Mouse (Mus musculus) heart, adult 2 months (tissue): ENCODE data around the gene Fam178b. TPM values are rescaled to one million over a fixed set of nuclear protein-coding genes. Genes with fewer than 3 reads are reported as not detected.
"Not testable (repeated sequence)": the region's sequence is repeated elsewhere in the genome, so short reads cannot be mapped to it uniquely, and the experiment has no call there.

Experiments used
- DNase-seq, 2 experiments: peaks; one replicate each; pipeline ENCODE4 v3.0.0; 2021
- H3K27ac ChIP-seq: fragments of 200-600 bp; 2 replicates; pipeline ENCODE4 v1.8.1; 2022
- H3K27me3 ChIP-seq: fragments of 200-500 bp; 2 replicates; pipeline ENCODE4 v1.6.1; 2012; ENCODE audit warnings: mild to moderate bottlenecking, low read length, inconsistent platforms, mixed read lengths; ENCODE audit not compliant: control insufficient read depth, insufficient read depth
- H3K36me3 ChIP-seq: fragments of 200-500 bp; 2 replicates; pipeline ENCODE4 v1.6.1; 2012; ENCODE audit warnings: low read length, inconsistent platforms; ENCODE audit not compliant: control insufficient read depth, insufficient read depth
- H3K4me1 ChIP-seq: fragments of 200-500 bp; 2 replicates; pipeline ENCODE4 v1.6.1; 2011; ENCODE audit warnings: low read length; ENCODE audit not compliant: control insufficient read depth, insufficient read depth
- H3K4me3 ChIP-seq: fragments of 200-600 bp; 2 replicates; pipeline ENCODE4 v1.8.1; 2022
- H3K79me2 ChIP-seq: fragments of 200-500 bp; replicated peaks from 2 replicates; pipeline ENCODE4 v1.6.1; 2012; ENCODE audit warnings: mild to moderate bottlenecking, inconsistent platforms, low read length, moderate library complexity, mixed read lengths; ENCODE audit not compliant: control insufficient read depth, insufficient read depth
- H3K9ac ChIP-seq: fragments of 200-500 bp; 2 replicates; pipeline ENCODE4 v1.6.1; 2012; ENCODE audit warnings: low read depth, mild to moderate bottlenecking, control low read depth, inconsistent platforms, low read length, mixed read lengths
- CTCF ChIP-seq: fragments of 200-600 bp; IDR thresholded peaks from 2 replicates; pipeline ENCODE4 v1.8.1; 2022; ENCODE audit warnings: antibody characterized with exemption, mild to moderate bottlenecking, moderate library complexity
- EP300 ChIP-seq: fragments of 200-500 bp; IDR thresholded peaks from 2 replicates; pipeline ENCODE4 v1.6.1; 2011; ENCODE audit warnings: low read depth, low read length, control low read depth; ENCODE audit not compliant: insufficient read depth
- POLR2A ChIP-seq: fragments of 200-500 bp; IDR thresholded peaks from 2 replicates; pipeline ENCODE4 v1.6.1; 2011; ENCODE audit warnings: mild to moderate bottlenecking, low read depth, low read length, control low read depth; ENCODE audit not compliant: insufficient read depth
- WGBS: fragments of 180-500 bp; shearing (Covaris S2); methylation state at CpG from one replicate; pipeline ENCODE4 v1.1.7; 2018; 5-methylcytosine and 5-hydroxymethylcytosine counted together
- intact Hi-C: fragments of 180-260 bp; cut with DNase I; formaldehyde crosslinking; loops from one replicate; pipeline ENCODE4 v1.15.1; 2025
- polyA plus RNA-seq: library from polyadenylated mRNA; depleted of rRNA; stranded (reverse); fragments of >200 nt; gene quantifications from 2 replicates; pipeline ENCODE4 v1.2.3, GENCODE M21; 2012
- total RNA-seq, 2 experiments: library from RNA; stranded (reverse); gene quantifications; 2 replicates each; pipeline ENCODE4 v1.2.3; 2021

Fam178b gene
- total and polyA plus RNA-seq, 3 experiments, result 0.39 to 0.80 TPM; not detected in 1

DNA sequence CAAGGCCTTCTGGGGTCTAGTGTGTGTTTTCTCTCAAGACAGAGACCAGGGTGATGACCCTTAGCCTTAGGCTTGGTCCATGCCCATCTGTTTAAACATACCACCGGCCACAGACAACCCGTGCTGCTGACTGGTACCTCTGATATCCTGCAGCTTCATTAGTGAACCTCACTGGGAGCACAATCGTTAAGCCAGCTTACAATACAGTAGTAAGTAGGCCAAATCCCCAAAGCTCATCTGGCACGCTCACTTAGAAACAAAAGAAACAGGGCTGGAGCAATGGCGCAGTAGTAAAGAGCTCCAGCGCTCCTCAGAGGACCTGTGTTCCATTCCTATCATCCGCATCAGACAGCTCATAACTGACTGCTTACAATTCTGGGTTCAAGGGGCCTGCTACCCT, 2.1 kb downstream of the Fam178b start:
- TF ChIP-seq POLR2A (no peak), CTCF (no peak), EP300 (no peak)
- H3K27me3 ChIP-seq, result no peaks in the 10 kb centered on the region
- no peaks in the 10 kb centered on the region for H3K36me3 ChIP-seq
- H3K4me1 ChIP-seq, result no peaks in the 10 kb centered on the region
- no peak for DNase-seq
- no peaks in the 10 kb centered on the region for H3K79me2 ChIP-seq
- H3K9ac ChIP-seq, result no peak overlapping the region
- H3K4me3 ChIP-seq, result no peak overlapping the region
- WGBS, result 88% methylated on average over 7 of the region's 7 CpGs
- intact Hi-C loops, result no loop called here
- H3K27ac ChIP-seq, result no peak overlapping the region

DNA sequence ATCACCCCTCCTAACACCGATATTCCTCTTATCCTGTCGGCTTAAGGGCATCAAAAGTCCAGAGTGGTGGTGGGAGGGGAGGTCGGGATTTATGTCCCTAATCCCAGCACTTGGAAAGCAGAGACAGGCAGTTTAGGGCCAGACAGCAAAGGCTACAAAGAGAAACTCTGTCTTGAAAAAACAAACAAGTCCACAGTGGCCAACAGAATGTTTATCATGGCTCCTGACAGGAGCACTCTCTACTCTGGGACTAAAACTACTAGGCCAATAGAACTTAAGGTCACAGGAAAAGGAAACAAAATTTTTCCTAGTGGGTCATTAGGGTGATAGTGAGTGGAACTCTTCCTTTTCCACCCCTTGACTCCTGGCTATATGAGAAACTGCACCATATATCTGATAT, 8.0 kb downstream of the Fam178b start:
- 28% methylated on average over 3 of the region's 3 CpGs for WGBS

DNA sequence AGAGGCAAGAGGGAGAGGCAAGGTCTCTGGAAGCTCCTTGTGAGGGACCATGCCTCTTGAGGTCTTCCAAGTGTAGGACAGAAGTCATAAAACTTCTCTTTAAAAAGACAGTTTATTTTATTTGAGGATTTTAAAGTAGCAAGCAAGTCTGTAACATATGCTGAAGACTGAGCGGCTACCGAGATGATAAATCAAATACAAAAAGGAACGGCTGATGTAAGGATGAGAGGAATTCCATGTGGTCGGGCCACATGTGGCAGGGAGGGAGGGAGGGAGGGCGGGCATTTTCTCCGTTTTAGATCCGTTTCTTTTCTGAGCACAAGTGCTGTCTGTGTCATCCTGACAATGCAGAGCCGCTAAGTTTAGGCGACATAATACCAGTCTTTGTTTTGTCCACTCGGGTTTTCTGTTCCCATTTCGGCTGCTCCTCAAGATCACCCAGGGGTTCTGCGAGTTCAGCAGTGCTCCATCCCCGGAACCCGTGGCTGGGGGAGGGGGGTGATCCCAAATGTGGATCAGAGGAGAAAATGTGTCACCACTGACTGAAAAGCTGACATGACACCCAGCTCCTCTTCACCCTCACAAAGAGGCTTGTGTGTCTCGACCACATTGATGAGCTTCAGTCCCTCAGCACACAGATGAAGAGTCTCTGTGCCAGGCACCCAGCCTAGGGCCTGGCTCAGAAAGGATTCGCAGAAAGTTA, 10.2 kb downstream of the Fam178b start:
- H3K79me2 ChIP-seq, result no peaks in the 10 kb centered on the region
- intact Hi-C loops, result no loop called here
- no peak overlapping the region for H3K27ac ChIP-seq
- no peak for TF ChIP-seq POLR2A
- no peak for TF ChIP-seq EP300
- TF ChIP-seq CTCF, result no peak
- WGBS, result 60% methylated on average over 16 of the region's 16 CpGs
- no peak for DNase-seq
- no peak overlapping the region for H3K9ac ChIP-seq
- H3K4me1 ChIP-seq, result no peaks in the 10 kb centered on the region
- no peaks in the 10 kb centered on the region for H3K36me3 ChIP-seq
- H3K27me3 ChIP-seq, result no peaks in the 10 kb centered on the region
- H3K4me3 ChIP-seq, result no peak overlapping the region

More for the DNA sequence above, 8.0 kb downstream of the Fam178b start:
- no peaks in the 10 kb centered on the region for H3K27me3 ChIP-seq
- no peaks in the 10 kb centered on the region for H3K4me1 ChIP-seq
- no peak for DNase-seq
- H3K36me3 ChIP-seq, result no peaks in the 10 kb centered on the region
- intact Hi-C loops, result no loop called here
- H3K79me2 ChIP-seq, result no peaks in the 10 kb centered on the region
- no peak for TF ChIP-seq EP300
- no peak for TF ChIP-seq POLR2A
- TF ChIP-seq CTCF, result no peak
- no peak overlapping the region for H3K9ac ChIP-seq
- H3K4me3 ChIP-seq, result no peak overlapping the region
- no peak overlapping the region for H3K27ac ChIP-seq

DNA sequence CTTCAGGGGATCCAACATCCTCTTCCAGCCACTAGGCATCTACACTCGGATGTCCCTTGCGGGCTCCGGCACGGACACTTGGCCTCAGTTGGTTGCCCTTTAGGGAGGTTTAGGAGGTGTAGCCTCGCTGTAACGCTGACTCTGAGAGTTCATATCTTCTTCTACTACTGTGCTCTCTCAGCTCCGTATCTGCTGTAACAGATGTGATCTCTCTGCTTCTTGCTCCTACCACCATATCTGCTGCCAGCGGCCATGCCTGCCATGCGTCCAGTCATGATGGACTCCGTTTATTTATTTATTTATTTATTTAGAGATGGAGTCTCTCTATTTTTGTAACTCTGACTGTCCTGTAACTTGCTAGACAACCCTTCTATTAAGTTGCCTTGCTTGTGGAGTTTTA, 11.7 kb downstream of the Fam178b start:
- Histone ChIP-seq H3K4me3 (no peak overlapping the region), H3K27ac (no peak overlapping the region), H3K79me2 (no peaks in the 10 kb centered on the region), H3K27me3 (no peaks in the 10 kb centered on the region), H3K36me3 (no peaks in the 10 kb centered on the region), H3K9ac (no peak overlapping the region), H3K4me1 (no peaks in the 10 kb centered on the region)
- DNase-seq, result no peak
- intact Hi-C loops, result no loop called here
- no peak for TF ChIP-seq CTCF
- no peak for TF ChIP-seq POLR2A
- TF ChIP-seq EP300, result no peak
- WGBS, result 90% methylated on average over 10 of the region's 10 CpGs

DNA sequence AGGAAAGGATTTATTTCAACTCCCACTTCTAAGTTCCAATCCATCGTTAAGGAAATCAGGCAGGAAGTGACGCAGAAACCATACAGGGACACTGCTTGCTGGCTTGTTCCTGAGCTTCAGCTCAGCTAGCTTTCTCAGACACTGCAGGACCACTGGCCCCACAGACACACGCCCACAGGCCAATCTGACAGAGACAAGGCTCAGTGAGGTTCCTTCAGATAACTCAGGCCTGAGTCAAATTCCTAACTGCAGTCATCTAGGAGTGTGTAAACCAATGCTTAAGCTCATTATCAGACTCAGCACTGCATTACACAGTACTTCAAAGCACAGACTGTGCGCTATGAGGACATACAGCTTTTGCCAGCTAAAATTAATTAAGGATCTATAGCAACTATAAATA, 12.7 kb downstream of the Fam178b start:
- Histone ChIP-seq H3K4me3 (no peak overlapping the region), H3K27me3 (no peaks in the 10 kb centered on the region), H3K79me2 (no peaks in the 10 kb centered on the region), H3K27ac (no peak overlapping the region), H3K9ac (no peak overlapping the region), H3K4me1 (no peaks in the 10 kb centered on the region), H3K36me3 (no peaks in the 10 kb centered on the region)
- intact Hi-C loops, result no loop called here
- 48% methylated on average over 4 of the region's 4 CpGs for WGBS
- TF ChIP-seq POLR2A, result no peak
- TF ChIP-seq EP300, result no peak
- TF ChIP-seq CTCF, result no peak
- no peak for DNase-seq

DNA sequence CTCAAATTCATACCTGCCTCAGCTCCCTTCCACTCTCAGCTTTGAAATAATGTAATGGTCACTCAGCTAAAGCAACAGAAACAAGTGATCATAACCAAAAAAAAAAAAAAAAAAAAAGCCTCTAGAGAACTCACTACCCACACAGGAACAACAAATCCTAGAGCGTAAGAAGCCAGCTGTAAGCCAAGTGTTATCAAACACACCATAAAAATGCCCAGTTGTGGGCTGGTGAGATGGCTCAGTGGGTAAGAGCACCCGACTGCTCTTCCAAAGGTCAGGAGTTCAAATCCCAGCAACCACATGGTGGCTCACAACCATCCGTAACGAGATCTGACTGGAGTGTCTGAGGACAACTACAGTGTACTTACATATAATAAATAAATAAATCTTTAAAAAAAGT, 15.0 kb downstream of the Fam178b start:
- intact Hi-C loops, result not testable (repeated sequence)
- WGBS, result 80% methylated on average over 4 of the region's 4 CpGs

More for the DNA sequence above, 15.0 kb downstream of the Fam178b start:
- H3K79me2 ChIP-seq, H3K4me3 ChIP-seq, H3K27ac ChIP-seq, H3K27me3 ChIP-seq, DNase-seq, H3K9ac ChIP-seq, H3K36me3 ChIP-seq, H3K4me1 ChIP-seq: not testable (repeated sequence)
